Mouse (Mus musculus) heart, adult 18-20 months (tissue): ENCODE measurements around the gene Atrnl1. TPM values are rescaled to one million over a fixed set of nuclear protein-coding genes. Genes with fewer than 3 reads are reported as not detected.

Source experiments
- DNase-seq, 2 experiments: peaks; one replicate each; pipeline ENCODE4 v3.0.0; 2021 to 2022; ENCODE audit warnings: mixed read lengths in 1 of 2
- total RNA-seq, 2 experiments: library from RNA; stranded (reverse); gene quantifications; 2 replicates each; pipeline ENCODE4 v1.2.3; 2021

Gene Atrnl1
- total RNA-seq, 2 experiments from 2014 or later: 12.9 to 15.9 TPM

DNA sequence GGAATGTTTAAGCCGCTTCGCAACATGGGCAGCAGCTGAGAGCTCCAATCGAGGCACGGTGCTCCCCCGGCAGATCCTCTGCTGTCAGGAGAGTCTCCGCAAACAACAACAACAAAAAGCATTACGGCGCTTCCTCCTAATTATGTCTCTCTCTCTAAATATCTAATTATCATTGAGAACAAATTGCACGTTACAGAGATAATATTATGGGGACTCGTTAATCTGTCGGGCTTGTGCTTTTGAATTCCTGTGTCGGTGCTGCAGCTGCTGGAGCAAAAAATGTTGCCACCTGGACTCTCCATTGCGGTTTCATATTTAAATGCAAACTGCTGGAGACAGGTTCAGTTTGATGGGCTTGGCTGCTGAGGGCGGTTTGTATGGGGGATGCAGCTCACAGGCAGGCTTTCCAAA lies 466.1 kb downstream of the Atrnl1 start:
- DNase-seq: no peak

GRCm38 (mm10) chr19:58077529-58078070 lies 466.8 kb downstream of the Atrnl1 start:
- no peak for DNase-seq

DNA sequence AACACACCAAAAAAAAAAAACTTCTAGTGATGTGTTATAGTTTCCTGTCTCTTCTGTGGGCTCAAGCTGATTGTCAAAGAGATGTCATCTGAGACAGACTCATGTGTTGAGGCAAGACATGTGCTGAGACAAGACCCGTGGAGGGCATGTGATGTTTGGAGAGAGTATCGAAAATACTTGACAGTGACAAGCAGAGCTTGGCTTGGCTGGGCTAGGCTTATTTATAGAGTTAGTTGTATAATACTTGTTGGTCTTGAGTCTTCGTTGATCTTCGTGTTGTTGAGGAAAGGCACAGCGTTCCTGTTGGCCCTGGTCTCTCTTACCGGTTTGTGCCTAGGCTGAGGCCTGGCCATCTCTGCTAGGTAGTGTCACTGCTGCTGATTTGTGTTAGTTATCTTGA lies 469.3 kb downstream of the Atrnl1 start:
- peak in 1 of 2 experiments; percentile 14 for DNase-seq

DNA sequence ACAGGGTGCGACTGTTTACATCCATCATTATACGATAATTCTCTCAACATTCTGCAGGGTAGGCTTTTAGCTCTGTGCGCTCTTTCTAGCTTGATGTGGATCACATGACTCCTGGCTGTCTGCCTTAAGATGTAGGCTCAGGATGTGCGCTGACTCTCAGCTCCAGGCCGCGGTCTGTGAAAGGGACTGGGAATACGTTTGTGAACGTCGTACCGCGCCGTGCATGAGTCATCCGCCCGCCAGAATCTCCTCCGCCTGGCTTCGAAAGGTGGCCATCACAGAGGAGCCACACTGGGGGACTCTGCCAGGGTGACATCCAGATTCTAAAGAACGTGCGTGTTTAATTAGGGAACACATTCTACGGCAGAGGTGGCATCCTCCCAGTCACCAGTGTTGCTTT lies 471.9 kb downstream of the Atrnl1 start:
- DNase-seq: no peak

DNA sequence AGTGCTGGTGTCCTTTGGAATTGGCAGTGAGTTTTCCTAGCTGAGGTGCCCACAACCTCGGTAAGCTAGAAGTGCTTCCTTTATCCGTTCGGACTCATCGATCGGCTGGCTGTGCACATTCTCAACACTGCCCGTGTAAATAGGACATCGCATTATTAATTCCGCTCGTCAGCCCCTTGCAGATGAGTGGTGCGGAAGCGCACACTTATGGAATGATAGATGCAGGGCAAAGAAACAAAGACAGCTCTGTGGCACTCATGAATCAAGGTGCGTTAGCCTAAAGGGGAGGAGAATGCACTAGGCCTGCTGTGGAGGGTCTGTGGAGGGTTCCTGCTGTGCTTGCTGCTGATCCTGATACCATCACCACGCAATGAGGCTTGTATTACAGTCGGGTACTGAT lies 474.0 kb downstream of the Atrnl1 start:
- DNase-seq: no peak

GRCm38 (mm10) chr19:58086734-58087133 lies 475.9 kb downstream of the Atrnl1 start:
- DNase-seq: no peak

- no peak for DNase-seq
These were observed 477.1 kb downstream of the Atrnl1 start for GRCm38 (mm10) chr19:58087901-58088300.

GRCm38 (mm10) chr19:58088433-58088832 lies 477.6 kb downstream of the Atrnl1 start:
- DNase-seq: no peak

- DNase-seq: no peak
These were observed 481.1 kb downstream of the Atrnl1 start for GRCm38 (mm10) chr19:58091911-58092310.

GRCm38 (mm10) chr19:58094781-58095543 lies 484.1 kb downstream of the Atrnl1 start:
- DNase-seq: no peak

- DNase-seq: no peak
These were observed 484.9 kb downstream of the Atrnl1 start for GRCm38 (mm10) chr19:58095776-58096175.

DNA sequence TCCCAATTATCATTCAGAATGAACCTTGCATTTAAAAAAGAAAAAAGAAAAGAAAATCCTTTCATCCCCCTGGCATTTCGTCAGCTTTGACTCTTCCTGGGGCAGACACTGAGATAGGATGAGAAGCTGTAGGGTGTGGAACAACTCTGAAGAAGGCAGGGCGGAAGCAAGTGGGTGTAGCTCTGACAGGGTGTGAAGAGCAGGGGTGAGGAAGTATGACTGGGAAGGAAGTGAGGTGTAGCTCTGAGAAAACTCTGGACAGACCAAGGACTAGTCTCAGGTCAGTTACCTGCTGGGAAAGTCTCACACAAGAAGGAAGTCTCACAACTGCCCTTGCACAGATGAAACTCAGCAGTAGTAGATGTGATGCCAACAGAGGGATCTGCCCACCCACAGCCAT lies 486.4 kb downstream of the Atrnl1 start:
- DNase-seq: no peak

DNA sequence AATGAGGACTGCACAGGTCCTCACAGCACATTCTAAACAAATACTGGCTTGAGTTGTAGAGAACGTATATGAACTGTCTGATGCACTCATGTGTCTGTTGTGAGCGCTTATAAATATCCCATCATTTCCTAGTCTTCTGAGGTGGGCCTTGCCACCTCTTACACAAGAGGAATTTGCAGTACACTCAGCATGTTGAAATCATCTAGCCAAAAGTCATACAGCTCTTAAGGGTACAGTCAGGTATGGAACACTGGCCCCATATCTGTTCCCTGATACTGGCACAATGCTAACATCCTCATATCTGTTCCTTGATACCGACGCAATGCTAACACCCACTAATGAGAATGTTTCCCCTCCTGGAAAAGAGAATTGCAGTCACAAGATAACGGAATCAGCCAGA lies 488.7 kb downstream of the Atrnl1 start:
- no peak for DNase-seq

DNA sequence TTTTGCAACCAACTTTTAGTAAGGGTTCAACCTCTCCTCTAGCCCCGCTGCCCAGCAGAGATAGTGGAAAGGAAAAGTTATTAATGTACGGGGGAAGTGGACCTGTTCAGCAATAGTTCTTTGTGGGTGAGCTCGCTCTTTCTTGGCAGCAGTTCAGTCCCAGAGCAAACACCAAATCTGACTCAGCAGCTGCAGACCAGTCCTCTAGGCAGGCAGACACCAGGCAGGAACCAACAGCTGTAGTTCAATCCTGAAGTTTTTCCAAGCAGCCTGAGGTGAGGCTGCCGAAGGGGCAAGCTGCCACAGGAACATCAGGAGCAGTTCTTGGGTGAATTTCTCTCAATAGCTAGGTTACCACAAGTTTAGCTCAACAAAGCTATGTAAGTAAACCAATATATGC lies 489.5 kb downstream of the Atrnl1 start:
- no peak for DNase-seq

- peak in 1 of 2 experiments; percentile 12 for DNase-seq
These were observed 493.7 kb downstream of the Atrnl1 start for GRCm38 (mm10) chr19:58104544-58104943.

GRCm38 (mm10) chr19:58107632-58108031 lies 496.8 kb downstream of the Atrnl1 start:
- DNase-seq: no peak

GRCm38 (mm10) chr19:58110491-58110890 lies 499.7 kb downstream of the Atrnl1 start:
- no peak for DNase-seq

DNA sequence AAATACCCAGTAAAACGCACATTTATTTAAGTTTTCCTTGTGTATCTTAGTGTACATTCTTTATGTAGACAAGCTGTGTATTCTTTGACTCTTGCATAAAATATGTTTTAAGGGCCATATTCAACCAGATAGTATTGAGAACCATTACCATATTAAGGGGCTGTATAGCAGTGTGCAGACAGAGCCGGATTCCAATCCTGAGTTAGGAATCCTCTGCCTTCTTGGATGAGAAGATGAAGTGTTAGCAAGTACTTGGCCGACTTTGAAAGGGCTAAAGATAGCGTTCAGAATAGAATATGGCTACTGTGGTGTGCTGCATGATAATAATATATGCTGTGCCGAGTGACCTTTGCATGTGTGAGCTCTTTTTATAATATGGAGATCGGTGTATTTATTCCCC lies 500.5 kb downstream of the Atrnl1 start:
- no peak for DNase-seq

GRCm38 (mm10) chr19:58112151-58112550 lies 501.3 kb downstream of the Atrnl1 start:
- no peak for DNase-seq

DNA sequence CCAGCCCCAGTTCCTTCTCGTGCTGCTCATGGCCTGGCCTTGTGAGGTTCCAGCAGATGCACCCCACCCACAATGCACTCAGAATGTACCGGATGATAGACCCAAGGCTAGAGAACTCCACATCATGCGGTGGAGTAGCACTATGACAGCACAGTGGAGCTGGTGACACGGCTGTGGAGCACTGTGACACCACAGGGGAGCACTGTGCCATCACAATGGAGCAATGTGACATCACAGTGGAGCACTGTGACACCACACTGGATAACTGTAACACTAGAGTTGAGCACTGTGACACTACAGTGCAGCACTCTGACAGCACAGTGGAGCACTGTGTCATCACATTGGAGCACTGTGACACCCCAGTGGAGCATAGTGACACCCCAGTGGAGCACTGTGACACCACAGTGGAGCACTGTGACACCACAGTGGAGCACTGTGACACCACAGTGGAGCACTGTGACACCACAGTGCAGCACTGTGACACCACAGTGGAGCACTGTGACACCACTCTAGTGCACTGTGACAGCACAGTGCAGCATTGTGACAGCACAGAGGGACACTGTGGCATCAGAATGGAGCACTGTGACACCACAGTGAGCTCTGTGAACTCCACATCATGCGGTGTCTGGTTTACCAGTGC lies 502.4 kb downstream of the Atrnl1 start:
- DNase-seq: no peak

GRCm38 (mm10) chr19:58117595-58117994 lies 506.8 kb downstream of the Atrnl1 start:
- no peak for DNase-seq

DNA sequence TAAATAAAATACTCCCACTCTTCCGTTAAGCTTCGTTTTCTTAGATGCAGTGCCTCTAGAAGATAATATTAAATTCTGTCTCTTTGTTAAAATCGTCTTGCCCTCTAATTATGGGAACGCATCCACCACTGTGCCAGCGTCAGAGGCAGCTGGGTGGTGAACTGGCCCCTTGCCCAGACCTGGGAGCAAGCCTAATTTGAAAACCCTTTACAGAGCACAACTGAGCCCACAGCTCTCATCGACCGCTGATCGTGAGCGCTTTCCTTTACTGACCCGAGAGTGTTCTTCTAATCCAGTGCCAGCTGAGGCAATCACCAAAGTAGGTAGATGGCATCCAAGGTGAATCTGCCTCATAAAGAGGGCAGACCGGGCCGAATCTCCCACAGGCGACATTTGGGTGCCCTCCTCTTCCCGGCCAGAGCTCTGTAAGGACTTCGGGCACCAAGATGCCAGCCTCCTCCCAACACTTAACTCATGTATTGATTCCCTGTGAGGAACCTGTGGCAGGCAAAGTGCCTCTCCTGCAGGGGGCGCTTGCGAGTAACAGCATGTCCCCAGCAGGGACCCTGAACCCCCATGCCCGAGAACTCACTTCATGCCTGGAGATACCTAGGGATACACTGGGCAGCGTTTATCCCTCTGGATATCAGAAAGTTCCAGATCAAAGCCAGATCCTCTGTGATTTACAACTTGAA lies 507.5 kb downstream of the Atrnl1 start:
- DNase-seq: peak; percentile 60

GRCm38 (mm10) chr19:58118864-58119263 lies 508.0 kb downstream of the Atrnl1 start:
- no peak for DNase-seq
